Comparison of ENCODE assay signal across 11 mouse cellular contexts in genomic region chr19:12467436-12467835, GRCm38 (mm10). TPM values are rescaled to one million over a fixed set of nuclear protein-coding genes. Genes with fewer than 3 reads are reported as not detected.
DNase-seq lines count a peak whose midpoint lies in the region; ATAC-seq and TF ChIP-seq lines count a peak whose summit lies in the region.
"Had no signal": no experiment of that assay in that cellular context is flagged by ENCODE, and none has a peak within 500 bp of the region (broad histone marks: within the 10 kb centered on the region; RNA-seq: fewer than 3 reads in every experiment).

No protein-coding gene starts in this region.

- peak; percentile 13; the same call in 1 of the 2 replicates for ATAC-seq in hindbrain, postnatal 0 days
- ATAC-seq in hindbrain, embryonic 16.5 days = no peak

- DNase-seq in hindbrain, postnatal 0 days (ENCODE audit: low spot score) = peak; percentile 73
- DNase-seq in testis, postnatal 14 days (ENCODE audit: low spot score) = no peak
- DNase-seq in embryo, embryonic 10 days (ENCODE audit: low spot score) = peak; percentile 68
- DNase-seq in retina, embryonic 14.5 days (ENCODE audit: low spot score) = peak; percentile 66
- no peak for DNase-seq in cerebellum, adult 9-10 months
- no peak for DNase-seq in ovary, postnatal 36 days (ENCODE audit: low spot score)

- no peak overlapping the region for H3K4me2 ChIP-seq in hindbrain, postnatal 0 days (ENCODE audit: low read depth, low read length)
- H3K4me2 ChIP-seq in hindbrain, embryonic 16.5 days (ENCODE audit: low read length) = no peak overlapping the region
- H3K4me2 ChIP-seq: embryonic facial prominence, embryonic 12.5 days had no signal

- TF ChIP-seq CTCF in hindbrain, postnatal 0 days (IDR thresholded peaks at IDR 0.05; ENCODE audit: low read depth) = peak; percentile 71
- peak; percentile 28; the same call in 1 of the 2 replicates for TF ChIP-seq CTCF in testis, adult 2 months (IDR thresholded peaks at IDR 0.05; ENCODE audit: control insufficient read depth, insufficient read depth, insufficient replicate concordance, low read depth, low read length)

- no peak overlapping the region for H3K9ac ChIP-seq in hindbrain, postnatal 0 days (replicated peaks; ENCODE audit: low read length)
- H3K9ac ChIP-seq in hindbrain, embryonic 16.5 days (ENCODE audit: low read depth, low read length) = no peak overlapping the region
- H3K9ac ChIP-seq: embryonic facial prominence, embryonic 12.5 days had no signal

- no peaks in the 10 kb centered on the region for H3K27me3 ChIP-seq in hindbrain, postnatal 0 days (ENCODE audit: insufficient read depth, low read length)
- H3K27me3 ChIP-seq in hindbrain, embryonic 16.5 days (replicated peaks; ENCODE audit: control insufficient read depth, insufficient read depth, low read length) = no peaks in the 10 kb centered on the region
- H3K27me3 ChIP-seq in testis, adult 2 months (ENCODE audit: control insufficient read depth, insufficient read depth, low read length) = no peaks in the 10 kb centered on the region
- H3K27me3 ChIP-seq: embryonic facial prominence, embryonic 12.5 days had no signal

- H3K27ac ChIP-seq in hindbrain, postnatal 0 days = no peak overlapping the region
- no peak overlapping the region for H3K27ac ChIP-seq in hindbrain, embryonic 16.5 days (ENCODE audit: low read depth, low read length)
- H3K27ac ChIP-seq in testis, adult 2 months (ENCODE audit: control insufficient read depth, insufficient read depth, low read depth, low read length) = peak overlapping the region; percentile 63
- H3K27ac ChIP-seq: embryonic facial prominence, embryonic 12.5 days had no signal

- 80% methylated on average over 5 of the region's 5 CpGs for WGBS in hindbrain, postnatal 0 days
- WGBS in hindbrain, embryonic 16.5 days = 79% methylated on average over 5 of the region's 5 CpGs

- peaks cover 16% of the 10 kb centered on the region; the same call in 1 of the 2 replicates for H3K36me3 ChIP-seq in hindbrain, postnatal 0 days (ENCODE audit: insufficient read depth, low read length)
- H3K36me3 ChIP-seq in hindbrain, embryonic 16.5 days (ENCODE audit: control insufficient read depth, insufficient read depth, low read length) = peaks cover 15% of the 10 kb centered on the region
- H3K36me3 ChIP-seq in testis, adult 2 months (ENCODE audit: control insufficient read depth, insufficient read depth, low read length) = no peaks in the 10 kb centered on the region
- H3K36me3 ChIP-seq: embryonic facial prominence, embryonic 12.5 days had no signal

- no peaks in the 10 kb centered on the region for H3K4me1 ChIP-seq in hindbrain, postnatal 0 days (ENCODE audit: insufficient read depth, low read length)
- no peaks in the 10 kb centered on the region for H3K4me1 ChIP-seq in hindbrain, embryonic 16.5 days (ENCODE audit: control insufficient read depth, insufficient read depth, low read depth, low read length)
- peaks cover 2% of the 10 kb centered on the region for H3K4me1 ChIP-seq in testis, adult 2 months (ENCODE audit: control insufficient read depth, insufficient read depth, low read length)
- H3K4me1 ChIP-seq: embryonic facial prominence, embryonic 12.5 days had no signal

- no peaks in the 10 kb centered on the region for H3K9me3 ChIP-seq in hindbrain, postnatal 0 days (ENCODE audit: low read length)
- H3K9me3 ChIP-seq in hindbrain, embryonic 16.5 days (ENCODE audit: control insufficient read depth, low read length) = no peaks in the 10 kb centered on the region
- H3K9me3 ChIP-seq: embryonic facial prominence, embryonic 12.5 days had no signal

- H3K4me3 ChIP-seq in hindbrain, postnatal 0 days (ENCODE audit: low read length) = no peak overlapping the region
- H3K4me3 ChIP-seq in hindbrain, embryonic 16.5 days (ENCODE audit: low read length) = no peak overlapping the region
- no peak overlapping the region for H3K4me3 ChIP-seq in testis, adult 2 months (ENCODE audit: control insufficient read depth, low read depth, low read length)
- H3K4me3 ChIP-seq: embryonic facial prominence, embryonic 12.5 days had no signal

- no peak for TF ChIP-seq POLR2A in testis, adult 2 months (IDR thresholded peaks at IDR 0.05; ENCODE audit: control insufficient read depth, low read depth, low read length)

RNA-seq across cellular contexts. Expression of gene Mpeg1, which starts 6.9 kb away (rescaled TPM):
- 2.5 and 3.1 TPM in 2 replicates for total RNA-seq in hindbrain, postnatal 0 days (2014; rRNA removed)
- polyA plus RNA-seq in hindbrain, postnatal 0 days (2015; fragmentation: Nextera tagmentation; extraction: Ambion mirVana) = 1.0 and 1.2 TPM in 2 replicates
- polyA plus RNA-seq in hindbrain, embryonic 16.5 days (2015; fragmentation: Nextera tagmentation; extraction: Ambion mirVana) = 0.66 and 0.77 TPM in 2 replicates
- 2.8 and 3.3 TPM in 2 replicates for polyA plus RNA-seq in testis, adult 2 months (2012; rRNA removed)

RNA-seq across cellular contexts. Expression of gene Dtx4, which starts 33.8 kb away (rescaled TPM):
- total RNA-seq in hindbrain, postnatal 0 days (2014; rRNA removed) = 54.7 and 55.6 TPM in 2 replicates
- 23.3 and 24.6 TPM in 2 replicates for polyA plus RNA-seq in hindbrain, postnatal 0 days (2015; fragmentation: Nextera tagmentation; extraction: Ambion mirVana)
- polyA plus RNA-seq in hindbrain, embryonic 16.5 days (2015; fragmentation: Nextera tagmentation; extraction: Ambion mirVana) = 32.7 and 39.2 TPM in 2 replicates
- polyA plus RNA-seq in testis, adult 2 months (2012; rRNA removed) = 5.7 and 6.0 TPM in 2 replicates

RNA-seq across cellular contexts. Expression of gene Pfpl, which starts 39.7 kb away (rescaled TPM):
- not detected in 2 replicates for total RNA-seq in hindbrain, postnatal 0 days (2014; rRNA removed)
- polyA plus RNA-seq in hindbrain, postnatal 0 days (2015; fragmentation: Nextera tagmentation; extraction: Ambion mirVana) = not detected in 2 replicates
- not detected in 2 replicates for polyA plus RNA-seq in hindbrain, embryonic 16.5 days (2015; fragmentation: Nextera tagmentation; extraction: Ambion mirVana)
- polyA plus RNA-seq in testis, adult 2 months (2012; rRNA removed) = 0.02 TPM in 2 replicates
- polyA plus RNA-seq: embryonic facial prominence, embryonic 12.5 days; spleen, adult 2 months had no signal

RNA-seq across cellular contexts. Expression of gene Olfr1441, which starts 50.2 kb away (rescaled TPM):
- not detected in 2 replicates for total RNA-seq in hindbrain, postnatal 0 days (2014; rRNA removed)
- not detected in 2 replicates for polyA plus RNA-seq in hindbrain, postnatal 0 days (2015; fragmentation: Nextera tagmentation; extraction: Ambion mirVana)
- polyA plus RNA-seq in hindbrain, embryonic 16.5 days (2015; fragmentation: Nextera tagmentation; extraction: Ambion mirVana) = not detected in 2 replicates
- not detected in 2 replicates for polyA plus RNA-seq in testis, adult 2 months (2012; rRNA removed)
- total RNA-seq: left cerebral cortex, postnatal 10 days had no signal
- polyA plus RNA-seq: embryonic facial prominence, embryonic 12.5 days; spleen, adult 2 months had no signal

Comparison
In these comparisons a context has a peak if more than half of its experiments do, and no peak if none do; other contexts are left out.
1. DNase-seq: peak in hindbrain, postnatal 0 days (single experiment), embryo, embryonic 10 days (single experiment) and retina, embryonic 14.5 days (single experiment); none in testis, postnatal 14 days (single experiment), cerebellum, adult 9-10 months (single experiment) and ovary, postnatal 36 days (single experiment).